Mouse (Mus musculus) adrenal gland, adult (tissue): ENCODE data around the gene Zfp217.

Experiments
- DNase-seq, 2 experiments: peaks; one replicate each; pipeline ENCODE4 v3.0.0; 2022 to 2023; ENCODE audit warnings: low spot score in 1 of 2; ENCODE audit not compliant: inconsistent age in 2 of 2

Zfp217 gene

GRCm38 (mm10) chr2:170134026-170134690 is 13.7 kb downstream of the Zfp217 start:
- DNase-seq, result peak in 1 of 2 experiments; percentile 79

GRCm38 (mm10) chr2:170133093-170133731 is 14.7 kb downstream of the Zfp217 start:
- DNase-seq, result peak; percentile 88 to 98

- DNase-seq, result no peak
Measured at GRCm38 (mm10) chr2:170132716-170133092, 15.2 kb downstream of the Zfp217 start.

- DNase-seq, result peak in 1 of 2 experiments; percentile 79
Measured at GRCm38 (mm10) chr2:170131981-170132460, 15.9 kb downstream of the Zfp217 start.

- DNase-seq, result peak; percentile 92 to 96
Measured at GRCm38 (mm10) chr2:170130780-170131645, 16.9 kb downstream of the Zfp217 start.

- DNase-seq, result peak; percentile 68 to 83
Measured at GRCm38 (mm10) chr2:170129923-170130779, 17.8 kb downstream of the Zfp217 start.

GRCm38 (mm10) chr2:170129248-170129922 is 18.5 kb downstream of the Zfp217 start:
- DNase-seq, result peak in 1 of 2 experiments; percentile 85

GRCm38 (mm10) chr2:170128461-170129247 is 19.2 kb downstream of the Zfp217 start:
- DNase-seq, result no peak

GRCm38 (mm10) chr2:170127523-170127922 is 20.4 kb downstream of the Zfp217 start:
- DNase-seq, result peak in 1 of 2 experiments; percentile 52

- DNase-seq, result peak in 1 of 2 experiments; percentile 42
Measured at GRCm38 (mm10) chr2:170126266-170126665, 21.6 kb downstream of the Zfp217 start.

- DNase-seq, result no peak
Measured at GRCm38 (mm10) chr2:170122197-170122596, 25.7 kb downstream of the Zfp217 start.

- peak; percentile 88 to 91 for DNase-seq
Measured at GRCm38 (mm10) chr2:170120139-170121027, 27.5 kb downstream of the Zfp217 start.

GRCm38 (mm10) chr2:170116704-170117281 is 31.1 kb downstream of the Zfp217 start:
- DNase-seq, result peak; percentile 70 to 94

GRCm38 (mm10) chr2:170110306-170110705 is 37.6 kb downstream of the Zfp217 start:
- no peak for DNase-seq

- no peak for DNase-seq
Measured at GRCm38 (mm10) chr2:170109528-170109927, 38.4 kb downstream of the Zfp217 start.

- DNase-seq, result no peak
Measured at GRCm38 (mm10) chr2:170107791-170108190, 40.1 kb downstream of the Zfp217 start.

GRCm38 (mm10) chr2:170106000-170106399 is 41.9 kb downstream of the Zfp217 start:
- peak in 1 of 2 experiments; percentile 20 for DNase-seq

GRCm38 (mm10) chr2:170104396-170104795 is 43.5 kb downstream of the Zfp217 start:
- no peak for DNase-seq
